Mouse (Mus musculus): ENCODE data around the gene Adamtsl2. TPM values are rescaled to one million over a fixed set of nuclear protein-coding genes. Genes with fewer than 3 reads are reported as not detected.

Gene Adamtsl2
- polyA plus RNA-seq, 1 experiment = 0.04 TPM

- Histone ChIP-seq H3K79me3 (ENCODE audit: low read depth) (no peaks in the 10 kb centered on the region), H3K4me3 (ENCODE audit: insufficient read depth, poor library complexity, severe bottlenecking) (no peak overlapping the region), H3K79me2 (ENCODE audit: control insufficient read depth, insufficient read depth) (no peaks in the 10 kb centered on the region), H3ac (ENCODE audit: control insufficient read depth, insufficient read length, low read depth) (no peak overlapping the region), H3K27me3 (ENCODE audit: control insufficient read depth, insufficient read depth, insufficient read length) (peaks cover 65% of the 10 kb centered on the region), H3K36me3 (ENCODE audit: control insufficient read depth, insufficient read depth) (no peaks in the 10 kb centered on the region)
- TF ChIP-seq MAX (IDR thresholded peaks at IDR 0.05) = no peak
- TF ChIP-seq FOSL1 (IDR thresholded peaks at IDR 0.05; ENCODE audit: insufficient read depth, low read length, poor library complexity, severe bottlenecking) = no peak
- TF ChIP-seq CEBPB (IDR thresholded peaks at IDR 0.05; ENCODE audit: low read depth) = no peak
- TF ChIP-seq USF1 (IDR thresholded peaks at IDR 0.05; ENCODE audit: low read depth) = no peak
- no peak for TF ChIP-seq MYOD1 (IDR thresholded peaks at IDR 0.05; ENCODE audit: control insufficient read depth, insufficient read length, low read depth)
- no peak for TF ChIP-seq CTCF (IDR thresholded peaks at IDR 0.05; ENCODE audit: control insufficient read depth, insufficient read depth, insufficient read length)
- TF ChIP-seq MYOG (IDR thresholded peaks at IDR 0.05; ENCODE audit: control insufficient read depth, extremely low read depth, insufficient read length) = no peak
Observed at GRCm38 (mm10) chr2:27109052-27109451, 29.9 kb downstream of the Adamtsl2 start.

GRCm38 (mm10) chr2:27112585-27112984, 33.4 kb downstream of the Adamtsl2 start:
- no peak for TF ChIP-seq FOSL1 (IDR thresholded peaks at IDR 0.05; ENCODE audit: insufficient read depth, low read length, poor library complexity, severe bottlenecking)
- no peak for TF ChIP-seq CTCF (IDR thresholded peaks at IDR 0.05; ENCODE audit: control insufficient read depth, insufficient read depth, insufficient read length)
- no peaks in the 10 kb centered on the region for H3K36me3 ChIP-seq (ENCODE audit: control insufficient read depth, insufficient read depth)
- no peaks in the 10 kb centered on the region for H3K79me3 ChIP-seq (ENCODE audit: low read depth)

DNA sequence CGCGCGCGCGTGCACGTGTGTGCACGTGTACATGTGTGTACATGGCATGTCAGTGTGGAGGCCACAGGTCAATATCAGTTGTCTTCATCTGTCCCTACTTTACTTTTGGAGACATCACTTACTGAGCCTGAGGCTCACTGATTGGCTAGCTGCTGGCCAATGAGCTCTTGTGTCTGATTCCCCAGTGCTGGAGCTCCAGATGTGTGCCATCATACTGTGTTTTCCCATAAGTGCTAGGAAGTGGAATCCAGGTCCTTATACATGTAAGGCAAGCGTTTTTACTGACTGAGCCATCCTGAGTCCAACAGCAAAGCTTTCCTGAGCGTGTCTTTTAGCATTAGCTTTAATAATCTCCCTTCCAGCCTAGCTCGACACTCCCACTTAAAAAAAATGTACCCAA, 35.0 kb downstream of the Adamtsl2 start:
- no peak overlapping the region for H3K4me3 ChIP-seq (ENCODE audit: insufficient read depth, poor library complexity, severe bottlenecking)
- TF ChIP-seq FOSL1 (IDR thresholded peaks at IDR 0.05; ENCODE audit: insufficient read depth, low read length, poor library complexity, severe bottlenecking) (no peak), CEBPB (IDR thresholded peaks at IDR 0.05; ENCODE audit: low read depth) (no peak), MYOD1 (IDR thresholded peaks at IDR 0.05; ENCODE audit: control insufficient read depth, insufficient read length, low read depth) (no peak), MYOG (IDR thresholded peaks at IDR 0.05; ENCODE audit: control insufficient read depth, extremely low read depth, insufficient read length) (no peak), MAX (IDR thresholded peaks at IDR 0.05) (no peak)

More at GRCm38 (mm10) chr2:27112585-27112984, 33.4 kb downstream of the Adamtsl2 start:
- Histone ChIP-seq H3K27me3 (ENCODE audit: control insufficient read depth, insufficient read depth, insufficient read length) (peaks cover 80% of the 10 kb centered on the region), H3ac (ENCODE audit: control insufficient read depth, insufficient read length, low read depth) (no peak overlapping the region), H3K4me3 (ENCODE audit: insufficient read depth, poor library complexity, severe bottlenecking) (no peak overlapping the region), H3K79me2 (ENCODE audit: control insufficient read depth, insufficient read depth) (no peaks in the 10 kb centered on the region)

DNA sequence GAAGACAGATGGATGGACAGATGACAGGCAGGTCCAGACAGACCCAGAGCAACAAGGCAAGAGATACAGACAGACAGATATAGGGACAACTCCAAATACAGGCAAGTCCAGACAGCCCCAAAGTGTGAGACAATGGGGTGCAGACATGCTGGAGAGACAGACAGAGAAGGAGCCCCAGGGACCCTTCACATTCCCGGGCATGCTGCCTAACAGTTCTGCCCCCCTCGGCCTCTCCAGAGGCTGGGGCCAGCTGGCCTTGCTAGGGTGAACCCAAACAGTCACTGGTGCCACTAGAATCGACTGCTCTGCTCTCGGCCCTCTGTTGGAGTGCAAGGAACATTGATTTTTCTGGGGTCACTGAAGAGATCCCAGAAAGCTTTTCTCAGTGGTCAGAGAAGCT, 39.3 kb downstream of the Adamtsl2 start:
- H3K79me3 ChIP-seq (ENCODE audit: low read depth) = no peaks in the 10 kb centered on the region
- H3K4me3 ChIP-seq (ENCODE audit: insufficient read depth, poor library complexity, severe bottlenecking) = no peak overlapping the region
- H3K36me3 ChIP-seq (ENCODE audit: control insufficient read depth, insufficient read depth) = no peaks in the 10 kb centered on the region
- no peak for TF ChIP-seq CTCF (IDR thresholded peaks at IDR 0.05; ENCODE audit: control insufficient read depth, insufficient read depth, insufficient read length)
- TF ChIP-seq MYOG (IDR thresholded peaks at IDR 0.05; ENCODE audit: control insufficient read depth, extremely low read depth, insufficient read length) = no peak
- TF ChIP-seq FOSL1 (IDR thresholded peaks at IDR 0.05; ENCODE audit: insufficient read depth, low read length, poor library complexity, severe bottlenecking) = no peak
- no peak for TF ChIP-seq USF1 (IDR thresholded peaks at IDR 0.05; ENCODE audit: low read depth)
- no peak for TF ChIP-seq MYOD1 (IDR thresholded peaks at IDR 0.05; ENCODE audit: control insufficient read depth, insufficient read length, low read depth)
- TF ChIP-seq CEBPB (IDR thresholded peaks at IDR 0.05; ENCODE audit: low read depth) = no peak
- TF ChIP-seq MAX (IDR thresholded peaks at IDR 0.05) = no peak
- no peaks in the 10 kb centered on the region for H3K79me2 ChIP-seq (ENCODE audit: control insufficient read depth, insufficient read depth)
- no peak overlapping the region for H3ac ChIP-seq (ENCODE audit: control insufficient read depth, insufficient read length, low read depth)
- H3K27me3 ChIP-seq (ENCODE audit: control insufficient read depth, insufficient read depth, insufficient read length) = peaks cover 90% of the 10 kb centered on the region

More for the DNA sequence above, 35.0 kb downstream of the Adamtsl2 start:
- no peaks in the 10 kb centered on the region for H3K79me2 ChIP-seq (ENCODE audit: control insufficient read depth, insufficient read depth)
- H3K79me3 ChIP-seq (ENCODE audit: low read depth) = no peaks in the 10 kb centered on the region
- peaks cover 83% of the 10 kb centered on the region for H3K27me3 ChIP-seq (ENCODE audit: control insufficient read depth, insufficient read depth, insufficient read length)
- H3K36me3 ChIP-seq (ENCODE audit: control insufficient read depth, insufficient read depth) = no peaks in the 10 kb centered on the region
- no peak overlapping the region for H3ac ChIP-seq (ENCODE audit: control insufficient read depth, insufficient read length, low read depth)

- Histone ChIP-seq H3ac (ENCODE audit: control insufficient read depth, insufficient read length, low read depth) (no peak overlapping the region), H3K27me3 (ENCODE audit: control insufficient read depth, insufficient read depth, insufficient read length) (peaks cover 85% of the 10 kb centered on the region), H3K4me3 (ENCODE audit: insufficient read depth, poor library complexity, severe bottlenecking) (no peak overlapping the region), H3K79me3 (ENCODE audit: low read depth) (no peaks in the 10 kb centered on the region), H3K36me3 (ENCODE audit: control insufficient read depth, insufficient read depth) (no peaks in the 10 kb centered on the region), H3K79me2 (ENCODE audit: control insufficient read depth, insufficient read depth) (no peaks in the 10 kb centered on the region)
- TF ChIP-seq MYOD1 (IDR thresholded peaks at IDR 0.05; ENCODE audit: control insufficient read depth, insufficient read length, low read depth) = no peak
- TF ChIP-seq CTCF (IDR thresholded peaks at IDR 0.05; ENCODE audit: control insufficient read depth, insufficient read depth, insufficient read length) = no peak
- TF ChIP-seq CEBPB (IDR thresholded peaks at IDR 0.05; ENCODE audit: low read depth) = no peak
- no peak for TF ChIP-seq MAX (IDR thresholded peaks at IDR 0.05)
- TF ChIP-seq MYOG (IDR thresholded peaks at IDR 0.05; ENCODE audit: control insufficient read depth, extremely low read depth, insufficient read length) = no peak
- no peak for TF ChIP-seq USF1 (IDR thresholded peaks at IDR 0.05; ENCODE audit: low read depth)
- TF ChIP-seq FOSL1 (IDR thresholded peaks at IDR 0.05; ENCODE audit: insufficient read depth, low read length, poor library complexity, severe bottlenecking) = no peak
Observed at GRCm38 (mm10) chr2:27119766-27120165, 40.6 kb downstream of the Adamtsl2 start.

- H3K27me3 ChIP-seq (ENCODE audit: control insufficient read depth, insufficient read depth, insufficient read length) = peaks cover 81% of the 10 kb centered on the region
- no peaks in the 10 kb centered on the region for H3K79me2 ChIP-seq (ENCODE audit: control insufficient read depth, insufficient read depth)
- H3K79me3 ChIP-seq (ENCODE audit: low read depth) = no peaks in the 10 kb centered on the region
- H3ac ChIP-seq (ENCODE audit: control insufficient read depth, insufficient read length, low read depth) = no peak overlapping the region
- H3K36me3 ChIP-seq (ENCODE audit: control insufficient read depth, insufficient read depth) = no peaks in the 10 kb centered on the region
- H3K4me3 ChIP-seq (ENCODE audit: insufficient read depth, poor library complexity, severe bottlenecking) = no peak overlapping the region
- TF ChIP-seq MAX (IDR thresholded peaks at IDR 0.05) (no peak), CTCF (IDR thresholded peaks at IDR 0.05; ENCODE audit: control insufficient read depth, insufficient read depth, insufficient read length) (no peak), MYOG (IDR thresholded peaks at IDR 0.05; ENCODE audit: control insufficient read depth, extremely low read depth, insufficient read length) (no peak), MYOD1 (IDR thresholded peaks at IDR 0.05; ENCODE audit: control insufficient read depth, insufficient read length, low read depth) (no peak), USF1 (IDR thresholded peaks at IDR 0.05; ENCODE audit: low read depth) (no peak), FOSL1 (IDR thresholded peaks at IDR 0.05; ENCODE audit: insufficient read depth, low read length, poor library complexity, severe bottlenecking) (no peak), CEBPB (IDR thresholded peaks at IDR 0.05; ENCODE audit: low read depth) (no peak)
Observed at GRCm38 (mm10) chr2:27120241-27120641, 41.1 kb downstream of the Adamtsl2 start.
